Mouse (Mus musculus) gastrocnemius, postnatal 36 days (tissue): ENCODE data around the gene Slc43a2. TPM values are rescaled to one million over a fixed set of nuclear protein-coding genes. Genes with fewer than 3 reads are reported as not detected.

Source experiments
- DNase-seq, 2 experiments: peaks; one replicate each; pipeline ENCODE4 v3.0.0; 2022
- intact Hi-C: fragments of 180-260 bp; cut with DNase I; formaldehyde crosslinking; loops from one replicate; pipeline ENCODE4 v1.15.1; 2025
- total RNA-seq, 2 experiments: library from RNA; stranded (reverse); gene quantifications; 2 replicates each; pipeline ENCODE4 v1.2.3; 2021

Gene Slc43a2
- total RNA-seq, 2 experiments from 2014 or later: 17.6 to 26.9 TPM

DNA sequence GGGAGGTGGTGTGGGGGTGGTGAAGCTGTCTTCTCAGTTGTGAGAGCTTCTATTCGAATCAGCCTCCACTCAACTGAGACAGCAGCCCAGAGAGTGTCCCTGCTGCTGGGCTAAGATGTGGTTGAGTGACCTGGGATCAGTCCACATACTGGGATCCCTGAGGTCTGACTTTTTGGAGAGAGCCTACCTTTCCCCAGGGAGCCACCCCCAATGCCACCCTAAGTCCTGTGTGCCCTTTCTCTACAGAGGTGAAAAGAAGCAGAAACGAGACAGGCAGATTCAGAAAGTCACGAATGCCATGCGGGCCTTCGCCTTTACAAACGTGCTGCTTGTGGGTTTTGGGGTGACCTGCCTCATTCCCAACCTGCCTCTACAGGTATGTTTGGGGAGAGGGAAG lies 36.6 kb downstream of the Slc43a2 start:
- intact Hi-C loops: no loop called here
- no peak for DNase-seq

- DNase-seq: no peak
- intact Hi-C loops: no loop called here
Observed at GRCm38 (mm10) chr11:75568962-75569361, 37.5 kb downstream of the Slc43a2 start.

GRCm38 (mm10) chr11:75570375-75571125 lies 39.1 kb downstream of the Slc43a2 start:
- peak in 1 of 2 experiments; percentile 32 for DNase-seq
- intact Hi-C loops: no loop called here

- peak; percentile 49 to 52 for DNase-seq
- intact Hi-C loops: no loop called here
Observed at GRCm38 (mm10) chr11:75571126-75571990, 39.9 kb downstream of the Slc43a2 start.

GRCm38 (mm10) chr11:75572301-75572791 lies 40.9 kb downstream of the Slc43a2 start:
- intact Hi-C loops: loop anchor here (2.0 kb wide), 1 partner anchor 170 kb away; no protein-coding TSS in a partner anchor
- DNase-seq: no peak

- intact Hi-C loops: loop anchor here (1.0 to 2.0 kb wide), 2 partner anchors 43 to 170 kb away; no protein-coding TSS in a partner anchor
- peak; percentile 91 to 94 for DNase-seq
Observed at GRCm38 (mm10) chr11:75572854-75573650, 41.6 kb downstream of the Slc43a2 start.

DNA sequence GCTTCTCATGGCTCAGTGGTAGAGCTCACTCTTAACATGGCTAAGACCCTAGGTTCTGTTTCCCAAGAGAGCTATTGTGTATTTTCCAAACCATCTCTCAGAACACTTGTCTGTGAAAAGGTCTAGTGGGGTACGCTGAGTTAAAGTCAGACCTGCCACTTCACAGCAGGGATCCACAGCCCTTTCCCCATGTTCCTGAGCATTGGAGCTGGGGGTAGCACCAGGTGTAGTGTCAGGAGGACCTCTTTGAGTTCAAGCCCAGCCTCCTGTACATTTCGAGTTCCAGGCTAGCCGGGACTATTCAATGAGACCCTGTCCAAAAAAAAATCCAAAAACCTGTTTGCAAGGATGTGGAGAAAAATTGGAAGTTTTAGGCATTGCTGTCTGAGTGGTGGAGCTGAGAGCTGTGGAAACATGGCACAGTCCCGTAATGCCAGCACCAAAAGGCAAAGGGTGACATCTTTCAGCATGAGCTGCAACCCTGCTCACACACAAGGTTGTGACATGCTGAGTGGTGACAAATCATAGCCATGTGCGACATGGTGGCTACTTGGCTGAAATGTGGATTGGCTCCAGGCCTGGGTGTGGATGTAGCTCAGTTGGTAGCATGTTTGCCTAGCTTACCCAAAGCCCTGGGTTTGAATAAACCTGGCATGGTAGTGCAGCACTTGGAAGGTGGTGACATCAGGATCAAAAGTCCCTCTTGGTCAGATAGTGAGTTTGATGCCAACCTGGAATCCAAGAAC lies 43.1 kb downstream of the Slc43a2 start:
- intact Hi-C loops: no loop called here
- DNase-seq: no peak

DNA sequence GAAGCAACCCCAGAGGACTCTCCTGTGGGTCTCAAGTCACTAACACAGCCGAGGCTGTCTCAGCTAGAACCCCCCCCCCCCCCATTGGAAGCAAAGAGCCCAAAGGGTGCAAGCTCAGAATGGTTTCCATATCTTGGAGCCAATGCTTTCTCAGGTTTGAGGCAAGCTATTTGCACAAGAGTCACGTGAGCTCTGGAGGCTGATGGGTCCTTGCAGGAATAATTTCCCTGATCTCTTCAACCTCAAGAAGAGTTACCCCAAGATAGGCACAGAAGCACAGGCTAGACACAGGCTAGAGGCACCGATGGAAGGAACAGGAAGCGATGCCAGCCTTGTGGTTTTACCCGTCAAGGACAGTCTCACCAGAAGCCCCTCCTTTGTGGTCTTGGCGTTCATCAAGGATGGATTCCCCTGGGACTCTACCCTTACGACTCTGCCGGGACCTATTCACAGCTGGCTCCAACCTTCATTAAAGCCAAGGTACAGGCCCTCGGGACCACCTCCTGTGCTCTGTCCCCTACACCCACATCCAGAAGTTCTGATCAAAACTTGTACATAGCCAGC lies 44.1 kb downstream of the Slc43a2 start:
- no peak for DNase-seq
- intact Hi-C loops: no loop called here

GRCm38 (mm10) chr11:75578609-75579008 lies 47.1 kb downstream of the Slc43a2 start:
- intact Hi-C loops: no loop called here
- DNase-seq: no peak

DNA sequence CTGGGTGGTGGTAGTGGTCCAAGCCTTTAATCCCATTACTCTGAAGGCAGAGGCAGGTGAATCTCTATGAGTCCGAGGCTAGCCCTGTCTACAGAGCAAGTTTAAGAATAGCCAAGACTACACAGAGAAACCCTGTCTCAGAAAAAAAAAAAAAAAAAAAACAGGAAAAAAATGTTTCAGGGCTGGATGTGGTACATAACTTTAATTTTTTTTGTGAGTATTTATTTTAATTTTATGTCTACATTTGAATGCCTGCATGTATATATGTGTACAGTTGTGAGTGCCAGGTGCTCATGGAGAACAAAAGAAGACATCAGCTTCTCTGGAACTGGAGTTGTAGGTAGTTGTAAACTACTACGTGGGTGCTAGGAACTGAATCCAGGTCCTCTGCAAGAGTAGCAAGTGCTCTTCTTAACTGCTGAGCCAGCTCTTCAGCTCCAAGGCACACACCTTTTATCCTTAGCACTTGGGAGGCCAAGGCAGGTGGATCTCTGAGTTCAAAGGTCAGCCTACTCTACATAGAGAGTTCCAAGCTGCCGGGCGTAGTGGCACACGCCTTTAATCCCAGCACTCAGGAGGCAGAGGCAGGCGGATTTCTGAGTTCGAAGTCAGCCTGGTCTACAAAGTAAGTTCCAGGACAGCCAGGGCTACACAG lies 50.1 kb downstream of the Slc43a2 start:
- intact Hi-C loops: no loop called here
- DNase-seq: no peak

GRCm38 (mm10) chr11:75583521-75583920 lies 52.0 kb downstream of the Slc43a2 start:
- no peak for DNase-seq
- intact Hi-C loops: no loop called here

DNA sequence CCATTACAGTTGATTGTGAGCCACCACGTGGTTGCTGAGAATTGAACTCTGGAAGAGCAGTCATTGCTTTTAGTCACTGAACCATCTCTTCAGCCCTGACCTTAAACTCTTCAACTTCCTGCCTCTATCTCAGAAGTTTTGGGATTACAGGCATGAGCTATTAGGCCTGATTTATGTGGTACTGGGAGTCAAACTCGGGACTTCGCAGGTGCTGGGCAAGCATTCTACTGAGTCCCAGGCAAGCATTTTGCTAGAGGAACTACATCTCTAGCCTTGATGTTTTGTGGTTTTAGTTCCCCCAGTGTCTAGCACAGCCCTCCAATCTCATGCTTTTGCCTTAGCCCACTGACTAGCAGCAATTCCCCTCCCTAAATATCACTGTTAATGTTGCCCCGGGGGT lies 53.6 kb downstream of the Slc43a2 start:
- intact Hi-C loops: no loop called here
- no peak for DNase-seq

- DNase-seq: no peak
- intact Hi-C loops: no loop called here
Observed at GRCm38 (mm10) chr11:75585978-75586377, 54.5 kb downstream of the Slc43a2 start.

DNA sequence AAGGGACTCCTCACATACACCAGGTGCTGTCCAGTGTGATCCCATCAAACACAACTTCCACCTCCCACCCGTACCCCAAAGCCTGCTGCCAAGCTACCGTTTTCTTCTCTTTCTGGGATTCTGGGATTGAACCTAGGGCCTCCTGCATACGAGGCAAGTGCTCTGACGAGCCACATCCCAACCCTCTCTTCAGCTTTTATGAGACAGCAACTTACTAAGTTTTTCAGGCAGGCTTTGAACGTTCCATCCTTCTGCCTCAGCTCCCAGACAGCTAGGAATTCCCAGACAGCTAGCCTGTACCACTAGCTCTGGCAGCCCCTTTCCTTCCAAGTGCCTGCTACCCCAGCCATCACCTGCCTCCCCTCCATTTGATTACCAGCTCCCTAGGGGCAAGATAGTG lies 55.5 kb downstream of the Slc43a2 start:
- intact Hi-C loops: no loop called here
- DNase-seq: no peak

- intact Hi-C loops: no loop called here
- DNase-seq: peak; percentile 92 to 96
Observed at GRCm38 (mm10) chr11:75587493-75588284, 56.2 kb downstream of the Slc43a2 start, which contains the start of gene Pitpna. Gene Pitpna, plus strand, starts transcription at chr11:75588097.

DNA sequence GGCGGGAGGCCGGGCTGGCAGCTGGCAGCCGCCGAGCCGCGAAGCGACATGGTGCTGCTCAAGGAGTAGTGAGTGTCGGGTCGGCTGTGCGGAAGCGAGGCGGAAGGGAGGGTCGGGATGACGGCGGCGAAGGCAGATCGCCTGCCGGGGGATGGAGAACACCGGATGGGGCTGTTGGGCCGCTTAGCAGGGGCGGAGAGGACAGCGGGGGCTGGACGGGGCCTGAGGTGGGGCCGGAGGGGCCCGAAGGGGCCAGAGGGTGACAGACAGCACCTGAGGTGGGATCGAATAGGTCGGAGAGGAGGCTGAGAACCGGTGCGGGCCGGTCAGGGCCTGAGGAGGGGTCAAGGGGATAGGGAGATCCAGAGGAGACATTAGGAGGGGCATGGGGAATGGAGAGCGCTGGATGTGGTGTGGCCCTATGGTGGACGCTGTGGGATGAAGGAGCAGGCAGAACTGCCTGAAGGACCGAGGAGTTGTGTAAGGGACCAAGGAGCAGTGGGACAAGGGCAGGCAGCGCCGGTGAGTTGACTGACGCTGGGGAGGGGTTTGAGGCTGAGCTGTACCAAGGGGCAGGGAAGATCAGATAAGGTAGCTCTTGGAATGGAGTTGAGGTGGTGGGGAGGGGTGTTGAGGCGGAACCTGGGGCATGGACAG lies 56.9 kb downstream of the Slc43a2 start:
- intact Hi-C loops: no loop called here

GRCm38 (mm10) chr11:75592612-75593011 lies 61.1 kb downstream of the Slc43a2 start:
- no peak for DNase-seq
- intact Hi-C loops: no loop called here

More for the DNA sequence above, 56.9 kb downstream of the Slc43a2 start:
- peak in 1 of 2 experiments; percentile 47 for DNase-seq
